Mouse (Mus musculus): ENCODE results near the gene Gm11555. TPM values are rescaled to one million over a fixed set of nuclear protein-coding genes. Genes with fewer than 3 reads are reported as not detected.
"Not testable (repeated sequence)": the region's sequence is repeated elsewhere in the genome, so short reads cannot be mapped to it uniquely, and the experiment has no call there.

The Gm11555 gene
- not detected for total RNA-seq (2021)
- long read RNA-seq, experiment 1: 0 reads
- long read RNA-seq, experiment 2: 0 reads

DNA sequence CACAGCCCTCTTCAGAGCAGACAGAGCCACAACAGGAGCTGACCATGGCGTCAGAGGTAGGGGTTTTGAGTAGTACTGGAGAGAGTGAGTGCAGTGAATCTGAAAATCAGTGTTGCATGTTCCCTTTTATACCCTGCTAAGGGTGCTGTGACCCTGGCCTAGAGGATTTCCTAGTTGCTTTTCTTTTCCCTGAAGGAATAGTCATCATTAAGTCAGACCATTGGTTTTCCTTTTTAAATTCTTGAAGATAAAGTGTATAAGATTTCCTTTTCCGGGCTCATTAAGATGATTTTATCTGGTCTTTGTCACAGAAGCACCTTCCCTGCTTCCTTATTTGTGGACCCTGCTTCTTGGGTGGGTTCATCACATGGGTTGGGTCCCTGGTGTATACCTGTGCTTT lies at the start of gene Gm11555:
Gm11555 (minus strand) TSS at position 101 of the 400 bp plus-strand sequence.
- no peak for DNase-seq

DNA sequence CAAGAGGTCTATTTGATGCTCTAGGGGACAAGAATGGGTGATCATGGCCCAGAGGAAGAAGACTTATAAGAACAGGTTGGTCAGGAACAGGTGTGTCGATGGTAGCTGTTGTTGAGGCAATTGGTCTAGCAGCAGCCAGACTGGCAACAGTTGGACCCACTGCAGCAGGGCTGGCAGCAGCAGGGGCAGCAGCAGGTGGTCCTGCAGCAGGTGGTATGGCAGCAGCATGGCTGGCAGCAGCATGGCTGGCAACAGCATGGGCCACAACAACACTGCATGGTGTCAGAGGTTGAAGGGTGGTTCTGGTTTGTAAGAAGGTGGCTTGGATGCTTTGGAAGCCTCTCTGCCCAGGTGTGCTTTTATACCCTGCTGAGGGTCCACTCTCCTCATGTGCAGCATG lies 40.4 kb upstream of the Gm11555 start, which contains the start of gene Gm14190:
Gm14190 (minus strand) TSS at position 278 of the 400 bp plus-strand sequence.
- no peak for DNase-seq

DNA sequence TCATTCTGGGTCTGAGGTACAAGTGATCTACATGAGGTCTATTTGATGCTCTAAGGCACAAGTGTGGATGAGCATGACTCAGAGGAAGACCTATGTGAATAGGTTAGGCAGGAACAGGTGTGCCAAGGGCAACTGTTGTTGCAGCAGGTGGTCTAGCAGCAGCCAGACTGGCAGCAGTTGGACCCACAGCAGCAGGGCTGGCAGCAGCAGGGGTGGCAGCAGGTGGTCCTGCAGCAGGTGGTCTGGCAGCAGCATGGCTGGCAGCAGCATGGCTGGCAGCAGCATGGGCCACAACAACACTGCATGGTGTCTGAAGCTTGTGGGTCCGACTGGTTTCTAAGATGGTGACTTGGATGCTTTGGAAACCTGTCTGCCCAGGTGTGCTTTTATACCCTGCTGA lies 35.2 kb upstream of the Gm11555 start:
- DNase-seq: not testable (repeated sequence)

GRCm38 (mm10) chr11:99683481-99683880 lies 33.4 kb upstream of the Gm11555 start:
- DNase-seq: no peak

- no peak for DNase-seq
These were observed 15.8 kb upstream of the Gm11555 start, which contains the start of gene Krtap4-6 for GRCm38 (mm10) chr11:99665860-99666259. Krtap4-6 (minus strand) TSS chr11:99665960.

DNA sequence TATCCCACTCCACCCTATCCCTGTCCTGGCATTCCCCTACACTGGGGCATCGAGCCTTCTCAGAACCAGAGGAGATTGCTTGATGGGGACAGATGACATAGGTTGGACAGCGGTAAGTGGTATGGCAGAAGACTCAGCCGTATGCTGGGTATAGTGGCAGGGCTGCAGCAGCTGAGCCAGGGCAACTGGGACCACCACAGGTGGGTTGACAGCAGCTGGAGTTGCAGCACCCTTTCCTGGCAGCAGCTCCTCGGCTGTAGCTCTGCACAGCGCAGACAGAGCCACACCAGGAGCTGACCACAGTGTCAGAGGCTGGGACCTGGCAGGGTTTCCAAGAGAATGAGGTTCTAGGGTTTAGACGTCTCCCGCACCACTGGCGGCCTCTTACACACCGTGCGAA lies 12.8 kb upstream of the Gm11555 start:
- DNase-seq: no peak

DNA sequence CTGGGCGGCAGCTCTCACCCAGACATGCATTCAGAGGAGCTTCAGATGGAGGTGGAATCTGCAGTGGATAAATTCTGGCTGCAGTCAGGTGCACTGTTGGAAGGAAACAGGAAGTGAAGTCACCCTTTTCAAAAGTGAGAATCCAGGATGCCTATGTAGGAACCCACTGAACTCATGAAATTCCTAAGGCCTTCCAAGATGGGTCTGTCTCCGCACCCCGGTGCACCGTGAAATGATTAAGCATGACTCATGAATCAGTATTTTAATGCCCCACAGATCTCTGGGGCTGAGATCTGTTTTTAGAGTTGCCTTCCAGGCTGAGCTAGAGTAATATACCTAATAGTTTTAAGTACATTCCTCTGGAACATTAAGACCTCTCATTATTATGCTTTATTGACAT lies 9.2 kb upstream of the Gm11555 start:
- no peak for DNase-seq

DNA sequence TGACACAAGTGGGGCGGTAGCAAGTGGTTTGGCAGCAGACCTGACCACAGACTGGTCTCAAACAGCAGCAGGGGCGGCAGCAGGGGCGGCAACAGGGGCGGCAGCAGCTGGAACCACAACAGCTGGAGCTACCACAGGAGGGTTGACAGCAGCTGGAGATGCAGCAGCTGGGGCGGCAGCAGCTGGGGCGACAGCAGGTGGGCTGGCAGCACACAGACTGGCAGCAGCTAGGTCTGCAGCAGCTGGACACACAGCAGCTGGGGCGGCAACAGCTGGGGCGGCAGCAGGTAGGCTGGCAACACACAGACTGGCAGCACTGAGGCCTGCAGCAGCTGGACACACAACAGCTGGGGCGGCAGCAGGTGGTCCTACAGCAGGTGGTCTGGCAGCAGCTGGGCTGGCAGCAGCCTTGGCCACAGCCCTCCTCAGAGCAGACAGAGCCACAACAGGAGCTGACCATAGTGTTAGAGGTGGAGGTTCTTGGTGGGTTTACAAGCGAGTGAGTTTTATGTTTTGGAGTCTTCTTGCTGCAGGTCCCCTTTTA lies 8.5 kb upstream of the Gm11555 start, which contains the start of gene Gm11563:
Gm11563 (minus strand) TSS at position 494 of the 544 bp plus-strand sequence.
- DNase-seq: not testable (repeated sequence)

DNA sequence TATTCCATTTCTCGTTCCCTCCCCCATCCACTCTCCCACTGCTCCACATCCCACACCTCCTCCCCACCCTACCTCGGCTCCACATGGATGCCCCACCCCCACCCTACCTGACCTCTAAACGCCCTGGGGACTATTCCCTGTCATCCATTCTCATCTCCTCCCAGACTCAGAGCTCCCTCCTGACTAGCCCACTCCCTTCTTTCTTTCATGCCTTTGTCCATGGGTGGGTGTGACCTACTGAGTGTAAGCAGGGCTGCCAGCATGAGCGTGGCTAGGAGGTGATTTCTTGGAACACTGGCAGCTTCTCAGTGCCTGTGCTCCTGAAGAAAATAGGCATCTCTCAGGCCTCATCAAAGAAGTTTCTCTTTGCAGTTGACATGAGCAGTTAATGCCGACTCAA lies 7.0 kb upstream of the Gm11555 start:
- no peak for DNase-seq

- no peak for DNase-seq
These were observed 3.6 kb downstream of the Gm11555 start for GRCm38 (mm10) chr11:99646444-99646843.

GRCm38 (mm10) chr11:99644351-99644750 lies 5.7 kb downstream of the Gm11555 start:
- DNase-seq: no peak

GRCm38 (mm10) chr11:99643635-99644139 lies 6.3 kb downstream of the Gm11555 start, which contains the start of gene Krtap4-7:
Krtap4-7 (minus strand) TSS chr11:99644089.
- not testable (repeated sequence) for DNase-seq

- no peak for DNase-seq
These were observed 9.1 kb downstream of the Gm11555 start for GRCm38 (mm10) chr11:99640926-99641325.

- DNase-seq: no peak
These were observed 12.9 kb downstream of the Gm11555 start for GRCm38 (mm10) chr11:99637086-99637485.

DNA sequence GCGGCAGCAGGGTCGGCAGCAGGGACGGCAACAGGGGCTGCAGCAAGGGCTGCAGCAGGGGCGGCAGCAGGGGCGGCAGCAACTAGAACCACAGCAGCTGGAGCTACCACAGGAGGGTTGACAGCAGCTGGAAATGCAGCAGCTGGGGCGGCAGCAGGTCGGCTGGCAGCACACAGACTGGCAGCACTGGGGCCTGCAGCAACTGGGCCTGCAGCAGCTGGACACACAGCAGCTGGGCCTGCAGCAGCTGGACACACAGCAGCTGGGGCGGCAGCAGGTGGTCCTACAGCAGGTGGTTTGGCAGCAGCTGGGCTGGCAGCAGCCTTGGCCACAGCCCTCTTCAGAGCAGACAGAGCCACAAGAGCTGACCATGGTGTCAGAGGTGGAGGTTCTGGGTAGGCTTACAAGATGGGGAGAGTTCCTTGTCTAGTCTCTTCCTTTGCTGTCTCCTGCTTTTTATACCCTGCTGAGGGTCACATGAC lies 15.3 kb downstream of the Gm11555 start, which contains the start of gene Krtap4-2:
Krtap4-2 (minus strand) TSS at position 432 of the 482 bp plus-strand sequence.
- DNase-seq: no peak

DNA sequence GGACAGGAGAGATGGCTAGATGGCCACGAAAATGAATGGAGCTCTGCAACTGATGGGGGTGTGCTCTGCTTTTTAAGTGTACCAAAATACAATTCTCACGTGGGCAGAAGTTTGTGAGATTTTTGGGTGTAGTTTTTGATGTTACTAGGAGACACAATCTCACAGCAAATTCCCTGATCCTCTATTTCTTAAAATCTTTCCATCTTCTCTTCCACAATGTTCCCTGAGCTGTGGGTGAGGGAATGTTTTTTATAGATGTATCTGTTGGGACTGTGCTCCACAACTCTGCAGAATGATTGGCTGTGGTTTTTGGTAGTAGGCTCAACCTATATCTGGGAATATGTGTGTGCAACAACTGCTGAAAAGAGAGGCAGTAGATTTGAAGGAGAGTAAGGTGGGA lies 16.7 kb downstream of the Gm11555 start:
- no peak for DNase-seq

GRCm38 (mm10) chr11:99630890-99631289 lies 19.1 kb downstream of the Gm11555 start:
- no peak for DNase-seq

DNA sequence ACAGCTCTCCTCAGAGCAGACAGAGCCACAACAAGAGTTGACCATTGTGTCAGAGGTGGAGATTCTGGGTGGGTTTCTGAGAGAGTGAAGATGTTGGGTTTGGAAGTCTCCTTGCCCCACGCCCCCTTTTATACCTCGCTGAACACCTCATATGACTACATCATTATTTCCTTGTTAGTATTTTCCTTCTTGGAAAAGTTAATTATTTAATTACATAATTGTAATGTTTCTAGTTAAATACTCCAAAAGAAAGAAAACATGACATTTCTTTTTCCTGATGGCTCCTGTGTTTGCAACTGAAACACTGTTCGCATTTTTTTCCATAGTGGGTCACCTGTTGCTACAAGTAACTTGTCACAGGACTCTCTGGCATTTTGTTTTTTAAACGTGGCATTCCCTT lies 21.9 kb downstream of the Gm11555 start, which contains the start of gene Krtap4-1:
Krtap4-1 (minus strand) TSS at position 101 of the 400 bp plus-strand sequence.
- no peak for DNase-seq

DNA sequence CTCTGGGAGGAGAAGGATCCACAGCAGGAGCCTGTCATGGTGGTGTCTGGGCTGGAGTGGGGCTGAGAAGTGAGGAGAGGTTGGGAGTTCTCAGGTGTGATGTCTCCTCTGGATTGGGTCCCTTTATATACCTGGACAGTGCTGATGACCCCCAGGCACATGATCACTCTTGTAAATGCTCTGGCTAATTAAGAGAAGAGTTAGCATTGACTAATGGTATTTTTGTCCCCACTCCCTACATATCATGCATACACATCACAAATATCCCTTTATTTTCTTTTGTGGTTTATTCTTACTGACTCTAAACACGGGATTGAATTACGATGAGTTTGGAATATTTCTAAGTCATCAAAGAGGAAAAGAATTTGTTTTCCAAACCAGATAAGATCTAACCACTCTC lies 29.7 kb downstream of the Gm11555 start, which contains the start of gene Gm11562:
Gm11562 (minus strand) TSS at position 101 of the 400 bp plus-strand sequence.
- DNase-seq: no peak

DNA sequence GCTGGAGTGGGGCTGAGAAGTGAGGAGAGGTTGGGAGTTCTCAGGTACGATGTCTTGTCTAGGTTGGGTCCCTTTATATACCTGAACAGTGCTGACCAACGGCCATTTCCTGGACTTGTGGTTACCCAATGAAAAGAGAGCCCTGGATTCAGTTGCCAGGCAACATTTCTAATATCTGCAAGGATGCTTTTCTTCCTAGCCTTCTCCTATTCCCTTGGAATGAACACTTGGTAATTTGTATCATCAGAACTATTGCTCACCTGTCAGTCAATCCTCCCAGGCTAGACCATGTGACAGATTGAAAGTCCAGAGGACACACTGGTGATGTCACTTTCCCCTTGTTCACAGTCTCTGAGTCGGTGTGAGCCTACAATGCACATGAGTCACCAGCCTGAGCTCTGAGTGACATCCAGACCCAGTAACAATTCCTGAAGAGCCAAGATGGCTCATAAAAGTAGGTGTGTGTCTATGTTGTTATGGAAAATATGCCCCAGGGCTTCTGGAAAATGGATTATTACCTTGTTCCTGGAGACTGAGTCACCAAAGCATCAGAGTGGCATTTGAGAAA lies 35.2 kb downstream of the Gm11555 start, which contains the start of gene Krtap2-4:
Krtap2-4 (minus strand) TSS at position 51 of the 568 bp plus-strand sequence.
- DNase-seq: no peak

- DNase-seq: not testable (repeated sequence)
These were observed 39.9 kb downstream of the Gm11555 start, which contains the start of gene Gm11937 for GRCm38 (mm10) chr11:99610089-99610488. Gm11937 (minus strand) TSS chr11:99610189.

- DNase-seq: no peak
These were observed 40.9 kb downstream of the Gm11555 start for GRCm38 (mm10) chr11:99609126-99609525.

DNA sequence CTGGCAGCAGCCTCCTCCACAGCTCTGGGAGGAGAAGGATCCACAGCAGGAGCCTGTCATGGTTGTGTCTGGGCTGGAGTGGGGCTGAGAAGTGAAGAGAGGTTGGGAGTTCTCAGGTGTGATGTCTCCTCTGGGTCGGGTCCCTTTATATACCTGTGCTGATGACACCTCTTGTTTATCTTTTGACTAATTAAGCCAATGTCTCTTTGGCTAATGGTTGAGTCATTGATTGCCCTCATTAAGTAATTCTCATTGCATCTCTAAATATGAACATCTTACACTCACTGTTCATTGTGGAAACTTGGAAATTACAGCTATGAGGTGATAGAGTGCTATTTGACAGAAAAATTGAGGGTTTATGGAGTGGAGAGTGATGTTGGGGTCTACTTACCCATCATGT lies 46.8 kb downstream of the Gm11555 start, which contains the start of gene Gm11938:
Gm11938 (minus strand) TSS at position 101 of the 400 bp plus-strand sequence.
- not testable (repeated sequence) for DNase-seq

Data from gastrocnemius, postnatal 10 days (tissue).